Mouse (Mus musculus): Measurements from ENCODE around the gene 4931406P16Rik.

Gene 4931406P16Rik

GRCm38 (mm10) chr7:34263437-34263836 lies 49.9 kb downstream of the 4931406P16Rik start:
- in situ Hi-C loops (cut with MboI; ENCODE audit: low pct_unique_long_range_greater_than_20kb in 1 of 2, low sequenced_read_pairs in 2 of 2, unreplicated experiment in 1 of 2), result no loop called here

GRCm38 (mm10) chr7:34258407-34258806 lies 54.9 kb downstream of the 4931406P16Rik start:
- in situ Hi-C loops (cut with MboI; ENCODE audit: low pct_unique_long_range_greater_than_20kb in 1 of 2, low sequenced_read_pairs in 2 of 2, unreplicated experiment in 1 of 2), result loop anchor here in 1 of 2 experiments (10.0 kb wide), 1 partner anchor 56 kb away; the partner anchor contains the start of gene 4931406P16Rik

GRCm38 (mm10) chr7:34257279-34257678 lies 56.1 kb downstream of the 4931406P16Rik start:
- in situ Hi-C loops (cut with MboI; ENCODE audit: low pct_unique_long_range_greater_than_20kb in 1 of 2, low sequenced_read_pairs in 2 of 2, unreplicated experiment in 1 of 2), result loop anchor here in 1 of 2 experiments (10.0 kb wide), 1 partner anchor 58 kb away; the partner anchor contains the start of gene 4931406P16Rik

DNA sequence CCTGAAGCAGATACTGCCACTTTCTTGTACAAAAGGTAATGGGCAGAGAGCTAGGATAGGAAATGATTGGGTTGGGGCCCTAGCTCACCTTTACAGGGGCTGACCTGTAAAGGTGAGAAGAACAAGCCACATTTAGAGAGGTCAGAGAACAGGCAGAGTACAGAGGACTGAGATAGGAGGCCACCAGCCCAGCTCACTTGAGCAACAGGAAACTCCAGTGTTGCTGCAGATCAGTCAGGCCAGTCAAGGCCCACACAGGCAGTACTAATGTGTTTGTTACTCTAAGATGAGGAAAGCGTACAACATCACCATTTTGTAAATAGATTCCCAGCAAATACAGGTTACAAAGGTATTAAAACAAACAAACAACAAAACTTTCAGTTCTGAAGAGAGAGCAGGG lies 57.4 kb downstream of the 4931406P16Rik start:
- in situ Hi-C loops (cut with MboI; ENCODE audit: low pct_unique_long_range_greater_than_20kb in 1 of 2, low sequenced_read_pairs in 2 of 2, unreplicated experiment in 1 of 2), result loop anchor here in 1 of 2 experiments (10.0 kb wide), 1 partner anchor 59 kb away; the partner anchor contains the start of gene 4931406P16Rik

GRCm38 (mm10) chr7:34255137-34255536 lies 58.2 kb downstream of the 4931406P16Rik start:
- in situ Hi-C loops (cut with MboI; ENCODE audit: low pct_unique_long_range_greater_than_20kb in 1 of 2, low sequenced_read_pairs in 2 of 2, unreplicated experiment in 1 of 2), result loop anchor here in 1 of 2 experiments (10.0 kb wide), 1 partner anchor 60 kb away; the partner anchor contains the start of gene 4931406P16Rik

- in situ Hi-C loops (cut with MboI; ENCODE audit: low pct_unique_long_range_greater_than_20kb in 1 of 2, low sequenced_read_pairs in 2 of 2, unreplicated experiment in 1 of 2), result loop anchor here in 1 of 2 experiments (10.0 kb wide), 1 partner anchor 63 kb away; the partner anchor contains the start of gene 4931406P16Rik
These were observed 61.3 kb downstream of the 4931406P16Rik start for GRCm38 (mm10) chr7:34252030-34252429.

GRCm38 (mm10) chr7:34250738-34251137 lies 62.6 kb downstream of the 4931406P16Rik start, which contains the start of gene Gm6096:
Gm6096 (plus strand) TSS chr7:34251038.
- in situ Hi-C loops (cut with MboI; ENCODE audit: low pct_unique_long_range_greater_than_20kb in 1 of 2, low sequenced_read_pairs in 2 of 2, unreplicated experiment in 1 of 2), result loop anchor here in 1 of 2 experiments (10.0 kb wide), 1 partner anchor 64 kb away; the partner anchor contains the start of gene 4931406P16Rik

DNA sequence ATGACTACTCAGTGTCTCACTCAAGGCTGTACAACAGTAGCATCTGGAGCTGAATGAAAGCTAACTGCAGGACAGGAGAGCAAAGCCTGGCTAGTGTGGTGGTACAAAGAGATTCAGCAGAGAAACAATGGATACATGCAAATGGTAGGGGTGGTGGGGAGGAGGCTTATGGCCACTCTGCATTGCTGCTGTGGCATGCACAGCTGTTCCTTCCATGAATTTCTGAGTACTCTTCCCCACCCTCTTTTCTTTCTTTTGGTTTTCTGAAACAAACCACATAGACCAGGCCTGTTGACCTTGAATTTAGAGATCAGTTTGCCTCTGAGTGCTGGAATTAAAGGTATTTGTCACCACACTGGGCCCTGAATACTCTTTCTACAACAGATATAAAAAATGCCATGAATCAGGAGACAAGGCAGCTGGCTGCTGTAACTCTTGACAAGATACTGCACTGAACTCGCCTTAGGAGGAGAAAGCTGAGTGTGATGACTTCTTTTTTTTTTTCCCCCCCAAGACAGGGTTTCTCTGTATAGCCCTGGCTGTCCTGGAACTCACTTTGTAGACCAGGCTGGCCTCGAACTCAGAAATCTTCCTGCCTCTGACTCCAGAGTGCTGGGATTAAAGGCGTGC lies 66.4 kb downstream of the 4931406P16Rik start:
- in situ Hi-C loops (cut with MboI; ENCODE audit: low pct_unique_long_range_greater_than_20kb in 1 of 2, low sequenced_read_pairs in 2 of 2, unreplicated experiment in 1 of 2), result no loop called here

- in situ Hi-C loops (cut with MboI; ENCODE audit: low pct_unique_long_range_greater_than_20kb in 1 of 2, low sequenced_read_pairs in 2 of 2, unreplicated experiment in 1 of 2), result no loop called here
These were observed 71.2 kb downstream of the 4931406P16Rik start for GRCm38 (mm10) chr7:34242176-34242575.

DNA sequence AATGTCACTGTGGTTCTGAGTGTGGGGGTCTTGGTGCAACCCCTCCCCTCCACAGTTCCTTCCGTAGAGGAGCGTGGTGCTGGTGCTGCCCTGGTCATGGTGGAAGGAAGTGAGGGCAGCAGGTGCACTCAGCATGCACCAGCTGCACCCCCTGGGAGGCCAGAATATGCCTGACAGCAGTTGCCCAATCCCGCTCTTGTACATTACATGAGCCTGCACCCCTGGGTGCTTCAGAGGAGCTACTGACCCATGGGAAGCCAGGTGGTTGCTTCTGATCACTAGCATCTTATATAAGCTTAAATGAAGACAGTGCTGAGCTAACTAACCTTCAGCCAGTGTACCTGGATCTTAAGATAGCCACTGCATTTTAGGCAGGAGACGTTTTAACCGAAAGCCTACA lies 75.3 kb downstream of the 4931406P16Rik start:
- in situ Hi-C loops (cut with MboI; ENCODE audit: low pct_unique_long_range_greater_than_20kb in 1 of 2, low sequenced_read_pairs in 2 of 2, unreplicated experiment in 1 of 2), result no loop called here

- in situ Hi-C loops (cut with MboI; ENCODE audit: low pct_unique_long_range_greater_than_20kb in 1 of 2, low sequenced_read_pairs in 2 of 2, unreplicated experiment in 1 of 2), result no loop called here
These were observed 77.7 kb downstream of the 4931406P16Rik start for GRCm38 (mm10) chr7:34235602-34236001.

- in situ Hi-C loops (cut with MboI; ENCODE audit: low pct_unique_long_range_greater_than_20kb in 1 of 2, low sequenced_read_pairs in 2 of 2, unreplicated experiment in 1 of 2), result no loop called here
These were observed 78.5 kb downstream of the 4931406P16Rik start for GRCm38 (mm10) chr7:34234610-34235561.

DNA sequence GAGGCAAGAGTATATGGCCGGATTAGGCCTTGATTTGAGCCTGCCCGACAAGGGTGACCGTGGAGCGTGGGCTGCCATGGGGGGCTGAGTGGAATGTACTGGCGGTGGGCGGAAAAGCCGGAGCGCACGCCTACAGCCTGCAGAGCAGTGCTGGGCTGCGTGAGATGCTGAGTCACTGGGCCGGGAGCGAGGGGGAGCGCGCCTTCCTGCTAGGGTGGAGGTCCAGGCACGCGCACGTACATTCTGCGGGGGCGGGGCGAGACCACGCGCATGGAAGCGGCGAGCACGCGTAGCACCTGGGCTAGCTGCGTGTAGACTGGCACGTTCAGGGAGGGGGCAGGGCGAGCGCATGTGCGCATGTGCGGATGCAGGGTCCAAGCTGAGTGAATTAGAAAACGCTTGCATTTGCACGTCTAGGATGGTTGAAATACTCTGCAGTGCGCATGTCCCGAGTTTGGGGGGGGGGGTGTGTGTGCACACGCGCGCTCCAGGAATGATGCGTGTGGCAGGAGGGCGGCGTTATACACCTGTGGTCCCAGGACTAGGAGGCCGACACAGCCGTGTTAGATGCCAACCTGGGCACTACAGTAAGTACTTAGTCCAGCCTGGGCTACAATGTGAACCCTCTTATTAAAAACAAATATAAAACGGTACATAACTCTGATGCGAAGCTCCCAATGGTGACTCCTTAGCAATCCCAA lies 79.3 kb downstream of the 4931406P16Rik start:
- in situ Hi-C loops (cut with MboI; ENCODE audit: low pct_unique_long_range_greater_than_20kb in 1 of 2, low sequenced_read_pairs in 2 of 2, unreplicated experiment in 1 of 2), result no loop called here

GRCm38 (mm10) chr7:34232785-34233725 lies 80.3 kb downstream of the 4931406P16Rik start:
- in situ Hi-C loops (cut with MboI; ENCODE audit: low pct_unique_long_range_greater_than_20kb in 1 of 2, low sequenced_read_pairs in 2 of 2, unreplicated experiment in 1 of 2), result no loop called here

DNA sequence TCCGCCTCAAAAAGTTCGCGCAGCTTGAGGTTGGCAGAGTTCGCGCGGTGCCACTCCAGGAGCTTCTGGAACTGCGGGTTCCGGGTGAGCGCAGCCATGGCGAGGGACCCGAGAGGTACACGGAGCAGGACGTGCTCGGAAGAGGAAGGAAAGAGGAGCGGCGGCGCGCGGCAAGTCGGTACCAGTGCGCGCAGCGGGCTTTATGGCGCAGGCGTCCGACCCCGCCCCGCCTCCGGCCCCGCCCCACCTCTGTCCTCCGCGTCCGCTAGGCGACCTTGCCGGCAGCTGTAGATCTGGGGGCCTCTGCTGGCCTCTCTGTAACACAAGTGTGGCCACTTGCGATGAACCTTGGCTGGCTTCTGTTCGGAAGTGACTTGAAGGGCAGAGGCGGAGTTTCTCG lies 83.2 kb downstream of the 4931406P16Rik start, which contains the start of gene Gpi1:
TSS of gene Gpi1 (minus strand) at position 221 of the 400 bp plus-strand sequence.
- in situ Hi-C loops (cut with MboI; ENCODE audit: low pct_unique_long_range_greater_than_20kb in 1 of 2, low sequenced_read_pairs in 2 of 2, unreplicated experiment in 1 of 2), result no loop called here

GRCm38 (mm10) chr7:34229691-34230111 lies 83.7 kb downstream of the 4931406P16Rik start:
- in situ Hi-C loops (cut with MboI; ENCODE audit: low pct_unique_long_range_greater_than_20kb in 1 of 2, low sequenced_read_pairs in 2 of 2, unreplicated experiment in 1 of 2), result loop anchor here in 1 of 2 experiments (5.0 kb wide), 1 partner anchor 72 kb away; no protein-coding TSS in a partner anchor

DNA sequence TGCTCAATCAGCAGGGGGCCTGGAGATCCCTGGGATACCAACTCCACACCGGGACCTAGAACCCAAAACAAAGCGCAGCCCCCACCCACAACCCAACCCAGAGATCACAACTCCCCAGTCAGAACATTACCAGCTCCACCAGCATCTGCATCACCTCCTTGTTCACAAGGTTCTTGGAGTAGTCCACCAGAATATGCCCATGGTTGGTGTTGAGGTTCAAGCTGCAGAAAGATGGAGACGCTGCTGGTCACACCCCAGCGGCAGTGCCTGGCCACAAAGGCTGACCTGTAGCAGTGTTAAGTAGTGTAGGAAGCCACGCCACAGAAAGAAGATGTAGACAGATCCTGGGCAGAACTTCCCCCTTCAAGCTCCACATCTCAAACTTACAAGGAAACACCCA lies 84.2 kb downstream of the 4931406P16Rik start:
- in situ Hi-C loops (cut with MboI; ENCODE audit: low pct_unique_long_range_greater_than_20kb in 1 of 2, low sequenced_read_pairs in 2 of 2, unreplicated experiment in 1 of 2), result loop anchor here in 1 of 2 experiments (5.0 kb wide), 1 partner anchor 72 kb away; no protein-coding TSS in a partner anchor
